Mouse (Mus musculus) hindbrain, embryonic 11.5 days (tissue): ENCODE data around the gene Pef1. TPM values are rescaled to one million over a fixed set of nuclear protein-coding genes. Genes with fewer than 3 reads are reported as not detected.

Experiments used
- ATAC-seq: fragments of 200-750 bp; cut with Nextera tagmentation; 2 replicates; pipeline ENCODE4 v1.8.0; 2017; ENCODE audit warnings: mild to moderate bottlenecking, moderate TSS enrichment, moderate library complexity; ENCODE audit not compliant: low FRiP score
- DNase-seq: peaks from one replicate; pipeline ENCODE4 v3.0.0-alpha.2; 2015; ENCODE audit warnings: low spot score
- H3K27ac ChIP-seq: fragments of 300-500 bp; sonication (generic); 2 replicates; pipeline ENCODE4 v1.5.1; 2014; ENCODE audit warnings: mild to moderate bottlenecking, low read depth, low read length
- H3K27me3 ChIP-seq: fragments of 300-500 bp; sonication (generic); 2 replicates; pipeline ENCODE4 v1.6.1; 2014; ENCODE audit warnings: mild to moderate bottlenecking, low read length, moderate library complexity, mixed read lengths; ENCODE audit not compliant: control insufficient read depth, insufficient read depth
- H3K36me3 ChIP-seq: fragments of 300-500 bp; sonication (generic); 2 replicates; pipeline ENCODE4 v1.6.1; 2014; ENCODE audit warnings: mild to moderate bottlenecking, low read length, moderate library complexity, mixed read lengths; ENCODE audit not compliant: control insufficient read depth, insufficient read depth
- H3K4me1 ChIP-seq: fragments of 300-500 bp; sonication (generic); replicated peaks from 2 replicates; pipeline ENCODE4 v1.6.1; 2014; ENCODE audit warnings: low read length, mixed read lengths; ENCODE audit not compliant: control insufficient read depth, insufficient read depth
- H3K4me2 ChIP-seq: fragments of 300-500 bp; sonication (generic); replicated peaks from 2 replicates; pipeline ENCODE4 v1.6.1; 2014; ENCODE audit warnings: mild to moderate bottlenecking, low read depth, low read length
- H3K4me3 ChIP-seq: fragments of 300-500 bp; sonication (generic); 2 replicates; pipeline ENCODE4 v1.5.1; 2014; ENCODE audit warnings: low read depth, low read length
- H3K9ac ChIP-seq: fragments of 300-500 bp; sonication (generic); 2 replicates; pipeline ENCODE4 v1.6.1; 2014; ENCODE audit warnings: low read depth, low read length
- H3K9me3 ChIP-seq: fragments of 300-500 bp; sonication (generic); 2 replicates; pipeline ENCODE4 v1.6.1; 2016; ENCODE audit warnings: low read length; ENCODE audit not compliant: control insufficient read depth
- WGBS: fragments of 180-500 bp; shearing (Covaris S2); extraction: QIAGEN DNeasy Blood & Tissue Kit; methylation state at CpG from one replicate; pipeline ENCODE4 v1.1.7; 2014; 5-methylcytosine and 5-hydroxymethylcytosine counted together
- polyA plus RNA-seq: library from polyadenylated mRNA; unstranded; fragments of >200 nt; fragmentation: Nextera tagmentation; extraction: Ambion mirVana; gene quantifications from 2 replicates; pipeline ENCODE4 v1.2.1, GENCODE M21; 2014

The Pef1 gene
- polyA plus RNA-seq, 1 experiment from 2014 or later, result 72.4 TPM

- ATAC-seq, result no peak
- DNase-seq, result no peak
- Histone ChIP-seq H3K27me3 (no peaks in the 10 kb centered on the region), H3K4me2 (no peak overlapping the region), H3K9ac (no peak overlapping the region), H3K4me1 (no peaks in the 10 kb centered on the region), H3K36me3 (peaks cover 9% of the 10 kb centered on the region; the same call in 1 of the 2 replicates), H3K27ac (no peak overlapping the region), H3K9me3 (no peaks in the 10 kb centered on the region), H3K4me3 (no peak overlapping the region)
- 87% methylated on average over 4 of the region's 4 CpGs for WGBS
Observed at GRCm38 (mm10) chr4:130124110-130124509, 21.8 kb downstream of the Pef1 start.

- Histone ChIP-seq H3K36me3 (peaks cover 9% of the 10 kb centered on the region; the same call in 1 of the 2 replicates), H3K4me1 (no peaks in the 10 kb centered on the region), H3K4me3 (no peak overlapping the region), H3K27me3 (no peaks in the 10 kb centered on the region), H3K4me2 (no peak overlapping the region), H3K9ac (no peak overlapping the region), H3K27ac (no peak overlapping the region), H3K9me3 (no peaks in the 10 kb centered on the region)
- DNase-seq, result no peak
- 95% methylated on average over 6 of the region's 6 CpGs for WGBS
- no peak for ATAC-seq
Observed at GRCm38 (mm10) chr4:130125164-130125563, 22.8 kb downstream of the Pef1 start.

- Histone ChIP-seq H3K9me3 (no peaks in the 10 kb centered on the region), H3K4me2 (no peak overlapping the region), H3K27me3 (no peaks in the 10 kb centered on the region), H3K36me3 (peaks cover 9% of the 10 kb centered on the region; the same call in 1 of the 2 replicates), H3K9ac (no peak overlapping the region), H3K4me3 (no peak overlapping the region), H3K27ac (no peak overlapping the region), H3K4me1 (no peaks in the 10 kb centered on the region)
- no peak for ATAC-seq
- 65% methylated on average over 5 of the region's 5 CpGs for WGBS
- no peak for DNase-seq
Observed at GRCm38 (mm10) chr4:130125935-130126334, 23.6 kb downstream of the Pef1 start.

GRCm38 (mm10) chr4:130128907-130129306 lies 26.5 kb downstream of the Pef1 start:
- Histone ChIP-seq H3K36me3 (peaks cover 4% of the 10 kb centered on the region; the same call in 1 of the 2 replicates), H3K4me1 (no peaks in the 10 kb centered on the region), H3K9me3 (no peaks in the 10 kb centered on the region), H3K27ac (no peak overlapping the region), H3K4me2 (no peak overlapping the region), H3K9ac (no peak overlapping the region), H3K27me3 (no peaks in the 10 kb centered on the region), H3K4me3 (no peak overlapping the region)
- no peak for ATAC-seq
- 89% methylated on average over 5 of the region's 5 CpGs for WGBS
- no peak for DNase-seq

DNA sequence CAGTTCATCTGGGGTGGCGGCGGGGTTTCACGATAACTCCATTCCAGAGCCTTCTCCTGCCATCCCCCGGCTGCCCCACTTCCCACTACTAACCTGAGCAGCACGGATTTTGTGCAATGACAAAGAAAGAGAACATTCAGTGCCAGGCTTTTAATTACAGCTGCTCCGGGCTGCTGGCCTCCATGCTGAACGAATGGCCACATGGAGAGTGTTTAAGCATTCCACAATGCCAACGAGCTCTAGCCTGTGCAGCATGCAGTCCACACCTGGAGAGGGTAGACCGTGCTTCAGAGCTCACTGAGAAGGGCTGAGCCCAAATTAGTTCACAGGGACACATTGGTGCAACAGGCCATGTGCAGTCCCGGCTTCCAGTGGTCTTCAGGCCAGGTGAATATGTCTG lies 27.7 kb downstream of the Pef1 start:
- H3K9ac ChIP-seq, result no peak overlapping the region
- WGBS, result 82% methylated on average over 10 of the region's 10 CpGs
- no peaks in the 10 kb centered on the region for H3K9me3 ChIP-seq
- H3K27me3 ChIP-seq, result no peaks in the 10 kb centered on the region
- H3K36me3 ChIP-seq, result 0 out of 2 replicates have a peak, but pooled peaks cover 2% of the 10 kb centered on the region
- ATAC-seq (no peak), DNase-seq (no peak)
- H3K4me1 ChIP-seq, result no peaks in the 10 kb centered on the region
- H3K4me3 ChIP-seq, result no peak overlapping the region
- no peak overlapping the region for H3K4me2 ChIP-seq
- H3K27ac ChIP-seq, result no peak overlapping the region

GRCm38 (mm10) chr4:130130641-130131350 lies 28.4 kb downstream of the Pef1 start:
- WGBS, result 57% methylated on average over 13 of the region's 13 CpGs
- ATAC-seq (no peak), DNase-seq (no peak)

DNA sequence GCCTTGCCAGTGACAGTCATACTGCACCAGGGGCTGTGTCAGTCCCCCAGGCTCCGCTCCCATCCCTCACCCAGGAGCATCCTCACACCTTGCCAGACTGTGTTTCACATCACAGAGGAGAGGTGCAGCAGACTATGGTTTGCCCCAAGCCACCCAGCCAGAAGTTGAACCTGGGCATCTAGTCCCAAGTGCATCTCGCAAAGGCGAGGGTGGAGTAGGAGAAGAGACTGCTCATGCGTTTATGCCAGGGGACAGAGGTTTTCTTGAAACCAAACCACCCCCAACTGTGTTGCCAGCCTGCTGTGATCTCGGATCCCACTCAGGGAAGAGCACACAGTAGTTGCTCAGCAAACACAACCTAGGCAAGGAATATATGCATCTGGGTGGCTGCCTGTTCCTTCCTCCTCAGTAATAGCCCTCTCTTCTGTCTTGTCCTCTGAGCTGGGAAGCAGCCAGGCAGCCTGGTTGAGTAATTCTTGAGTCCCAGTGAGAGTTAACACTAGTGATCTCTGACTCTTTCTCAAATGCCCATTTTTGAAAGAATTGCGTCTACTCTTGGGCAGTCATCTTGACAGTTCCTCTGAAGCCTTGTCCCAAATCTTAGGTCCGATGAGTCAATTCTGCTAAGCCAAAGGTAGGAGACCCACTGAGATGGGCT lies 29.2 kb downstream of the Pef1 start:
- no peak for ATAC-seq

More at GRCm38 (mm10) chr4:130130641-130131350, 28.4 kb downstream of the Pef1 start:
- Histone ChIP-seq H3K9ac (no peak overlapping the region), H3K27ac (no peak overlapping the region), H3K36me3 (no peaks in the 10 kb centered on the region), H3K9me3 (no peaks in the 10 kb centered on the region), H3K4me3 (no peak overlapping the region), H3K27me3 (no peaks in the 10 kb centered on the region), H3K4me2 (no peak overlapping the region), H3K4me1 (no peaks in the 10 kb centered on the region)

GRCm38 (mm10) chr4:130133399-130133798 lies 31.0 kb downstream of the Pef1 start:
- Histone ChIP-seq H3K36me3 (no peaks in the 10 kb centered on the region), H3K27me3 (peaks cover 6% of the 10 kb centered on the region), H3K9ac (no peak overlapping the region), H3K9me3 (no peaks in the 10 kb centered on the region), H3K4me3 (no peak overlapping the region), H3K4me2 (no peak overlapping the region), H3K27ac (no peak overlapping the region), H3K4me1 (no peaks in the 10 kb centered on the region)
- WGBS, result 76% methylated on average over 6 of the region's 6 CpGs
- no peak for DNase-seq
- ATAC-seq, result no peak

More for the DNA sequence above, 29.2 kb downstream of the Pef1 start:
- H3K4me3 ChIP-seq, result no peak overlapping the region
- WGBS, result 88% methylated on average over 7 of the region's 7 CpGs
- H3K9ac ChIP-seq, result no peak overlapping the region
- no peaks in the 10 kb centered on the region for H3K36me3 ChIP-seq
- H3K27me3 ChIP-seq, result no peaks in the 10 kb centered on the region
- no peak overlapping the region for H3K27ac ChIP-seq
- H3K9me3 ChIP-seq, result no peaks in the 10 kb centered on the region
- no peak for DNase-seq
- no peak overlapping the region for H3K4me2 ChIP-seq
- H3K4me1 ChIP-seq, result no peaks in the 10 kb centered on the region
